Mouse (Mus musculus) liver, embryonic 13.5 days (tissue): ENCODE measurements around the gene Krt17. TPM values are rescaled to one million over a fixed set of nuclear protein-coding genes. Genes with fewer than 3 reads are reported as not detected.
"Not testable (repeated sequence)": the region's sequence is repeated elsewhere in the genome, so short reads cannot be mapped to it uniquely, and the experiment has no call there.

Experiments
- ATAC-seq: fragments of 200-750 bp; cut with Nextera tagmentation; 2 replicates; pipeline ENCODE4 v1.8.0; 2017; ENCODE audit warnings: low read depth, mild to moderate bottlenecking, moderate number of reproducible peaks, moderate library complexity
- DNase-seq: peaks from one replicate; pipeline ENCODE4 v3.0.0; 2022
- H3K27ac ChIP-seq: fragments of 300-500 bp; sonication (generic); 2 replicates; pipeline ENCODE4 v1.5.1; 2015; ENCODE audit warnings: moderate library complexity, mild to moderate bottlenecking, inconsistent platforms
- H3K27me3 ChIP-seq: fragments of 300-500 bp; sonication (generic); 2 replicates; pipeline ENCODE4 v1.6.1; 2015; ENCODE audit warnings: mild to moderate bottlenecking, inconsistent platforms
- H3K36me3 ChIP-seq: fragments of 300-500 bp; sonication (generic); 2 replicates; pipeline ENCODE4 v1.6.1; 2015; ENCODE audit warnings: mild to moderate bottlenecking, inconsistent platforms
- H3K4me1 ChIP-seq: fragments of 300-500 bp; sonication (generic); replicated peaks from 2 replicates; pipeline ENCODE4 v1.6.1; 2015; ENCODE audit warnings: inconsistent platforms
- H3K4me2 ChIP-seq: fragments of 300-500 bp; sonication (generic); 2 replicates; pipeline ENCODE4 v1.6.1; 2015; ENCODE audit warnings: inconsistent platforms, mild to moderate bottlenecking, moderate library complexity
- H3K4me3 ChIP-seq: fragments of 300-500 bp; sonication (generic); replicated peaks from 2 replicates; pipeline ENCODE4 v1.5.1; 2015; ENCODE audit warnings: mild to moderate bottlenecking, inconsistent platforms
- H3K9ac ChIP-seq: fragments of 300-500 bp; sonication (generic); 2 replicates; pipeline ENCODE4 v1.6.1; 2015; ENCODE audit warnings: mild to moderate bottlenecking, inconsistent platforms
- H3K9me3 ChIP-seq: fragments of 300-500 bp; sonication (generic); replicated peaks from 2 replicates; pipeline ENCODE4 v1.6.1; 2016; ENCODE audit warnings: inconsistent platforms
- WGBS: fragments of 180-500 bp; shearing (Covaris S2); methylation state at CpG from one replicate; pipeline ENCODE4 v1.1.7; 2015; ENCODE audit not compliant: insufficient replicate concordance; 5-methylcytosine and 5-hydroxymethylcytosine counted together
- polyA plus RNA-seq: library from polyadenylated mRNA; unstranded; fragments of >200 nt; fragmentation: Nextera tagmentation; extraction: Ambion mirVana; gene quantifications from 2 replicates; pipeline ENCODE4 v1.2.1, GENCODE M21; 2015

Krt17 gene
- polyA plus RNA-seq, 1 experiment from 2014 or later = 0.62 TPM

DNA sequence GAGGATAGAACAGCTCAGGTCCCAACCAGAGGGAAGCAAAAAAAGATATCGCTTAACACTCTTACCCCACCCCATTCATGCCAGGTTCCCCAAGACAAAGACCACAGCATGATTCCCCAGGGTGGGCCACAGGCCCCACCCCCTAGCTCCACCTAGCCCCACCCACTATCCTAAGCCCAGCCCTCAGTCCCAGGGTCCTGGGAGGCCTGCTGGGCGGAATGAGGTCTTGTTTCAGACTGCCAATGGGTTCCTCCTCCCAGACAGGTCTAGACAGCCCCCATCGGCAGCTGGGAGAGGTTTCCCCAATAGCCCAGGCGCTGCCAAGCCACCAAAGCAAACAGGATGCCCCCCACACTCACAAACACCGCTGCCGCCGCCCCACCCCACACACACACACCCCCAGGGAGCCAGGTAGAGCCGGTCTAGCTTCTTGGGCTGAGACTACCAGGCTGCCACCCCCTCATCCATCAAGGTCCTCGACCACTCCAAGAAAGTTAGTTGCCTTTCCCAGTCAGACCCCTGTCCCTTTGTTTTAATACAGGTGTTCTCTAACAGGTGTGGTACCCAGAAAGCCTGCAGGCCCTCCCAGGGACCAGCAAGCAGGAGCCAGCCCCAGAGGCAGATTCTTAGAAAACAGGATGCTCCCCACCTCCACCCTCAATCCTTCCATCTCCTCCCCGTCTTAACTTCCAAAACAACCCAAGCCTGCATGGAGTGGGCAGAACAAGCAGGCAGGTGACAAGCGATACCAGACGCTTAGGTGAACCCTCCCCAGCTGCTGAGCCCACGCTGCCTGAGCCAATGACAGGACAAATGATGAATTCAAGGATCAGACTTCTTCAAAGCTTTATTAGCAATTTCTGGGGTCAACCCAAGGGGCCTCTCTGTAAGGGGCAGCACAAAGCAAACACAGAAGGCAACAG lies 1.5 kb upstream of the Krt17 start:
- 20% methylated on average over 13 of the region's 13 CpGs for WGBS
- H3K9me3 ChIP-seq = no peaks in the 10 kb centered on the region
- DNase-seq (no peak), ATAC-seq (no peak)
- H3K4me2 ChIP-seq = no peak overlapping the region
- no peaks in the 10 kb centered on the region for H3K4me1 ChIP-seq
- H3K36me3 ChIP-seq = no peaks in the 10 kb centered on the region
- no peak overlapping the region for H3K9ac ChIP-seq
- no peak overlapping the region for H3K27ac ChIP-seq
- no peak overlapping the region for H3K4me3 ChIP-seq
- H3K27me3 ChIP-seq = no peaks in the 10 kb centered on the region; the same call in 1 of the 2 replicates

DNA sequence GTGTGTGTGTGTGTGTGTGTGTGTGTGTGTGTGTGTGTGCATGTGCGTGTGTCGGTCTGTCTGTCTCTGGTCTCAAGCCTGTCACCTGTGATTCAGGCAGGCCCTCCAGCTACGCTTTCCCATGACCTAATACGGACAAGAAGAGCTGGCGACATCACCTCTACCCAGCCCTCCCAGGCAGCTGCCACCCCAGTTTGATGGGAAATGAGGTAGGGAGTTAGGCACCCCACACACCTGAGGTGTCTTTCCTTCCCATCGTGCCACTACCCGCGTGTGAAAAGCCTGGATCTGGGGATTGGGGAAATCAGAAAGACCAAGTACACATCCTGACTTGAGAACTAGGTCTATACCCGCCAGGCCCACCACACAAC lies 391 bp upstream of the Krt17 start:
- Histone ChIP-seq H3K4me3 (no peak overlapping the region), H3K9ac (no peak overlapping the region), H3K4me1 (no peaks in the 10 kb centered on the region), H3K4me2 (no peak overlapping the region), H3K9me3 (no peaks in the 10 kb centered on the region), H3K36me3 (no peaks in the 10 kb centered on the region), H3K27me3 (no peaks in the 10 kb centered on the region; the same call in 1 of the 2 replicates), H3K27ac (no peak overlapping the region)
- 63% methylated on average over 9 of the region's 9 CpGs for WGBS
- ATAC-seq = no peak
- DNase-seq = no peak

DNA sequence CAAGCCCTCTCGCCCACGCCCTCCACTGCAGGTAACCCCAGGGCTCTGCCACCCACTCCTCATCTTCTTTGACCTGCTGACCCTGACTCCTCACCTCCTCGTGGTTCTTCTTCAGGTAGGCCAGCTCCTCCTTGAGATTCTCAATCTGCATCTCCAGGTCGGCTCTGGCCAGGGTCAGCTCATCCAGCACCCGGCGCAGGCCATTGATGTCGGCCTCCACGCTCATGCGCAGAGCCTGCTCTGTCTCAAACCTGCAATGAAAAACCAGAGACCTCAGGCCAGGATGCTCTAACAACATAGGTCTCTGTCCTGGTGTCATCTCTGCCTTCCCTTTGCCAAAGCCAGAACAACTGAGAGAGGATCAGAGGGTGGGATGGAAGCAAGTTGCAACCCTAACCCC lies 1.8 kb downstream of the Krt17 start:
- Histone ChIP-seq H3K27ac (no peak overlapping the region), H3K9ac (no peak overlapping the region), H3K4me2 (no peak overlapping the region), H3K4me3 (no peak overlapping the region), H3K27me3 (no peaks in the 10 kb centered on the region; the same call in 1 of the 2 replicates), H3K9me3 (no peaks in the 10 kb centered on the region), H3K4me1 (no peaks in the 10 kb centered on the region; the same call in 1 of the 2 replicates), H3K36me3 (no peaks in the 10 kb centered on the region)
- DNase-seq (no peak), ATAC-seq (no peak)
- WGBS = 73% methylated on average over 9 of the region's 9 CpGs

DNA sequence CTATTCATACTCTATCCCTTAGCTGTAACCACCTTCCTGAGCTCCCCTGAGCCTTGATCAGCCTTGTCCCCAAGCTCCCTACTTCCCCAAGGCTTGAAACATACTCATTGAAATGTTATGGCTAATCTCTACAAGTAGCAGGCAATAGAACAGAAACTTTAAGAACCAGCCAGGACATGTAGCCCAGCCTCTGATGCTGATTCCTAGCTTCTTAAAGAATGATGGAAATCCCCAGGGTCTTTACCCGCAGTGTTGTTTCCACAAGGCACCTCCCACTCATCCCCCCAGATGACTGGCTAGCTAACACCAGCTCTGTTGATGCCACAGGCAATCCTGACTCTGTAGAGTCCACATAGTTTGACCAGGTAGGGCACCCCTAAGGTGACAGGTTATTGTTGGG lies 2.9 kb downstream of the Krt17 start:
- no peak for ATAC-seq
- no peak overlapping the region for H3K27ac ChIP-seq
- H3K36me3 ChIP-seq = no peaks in the 10 kb centered on the region
- H3K4me3 ChIP-seq = no peak overlapping the region
- no peak overlapping the region for H3K4me2 ChIP-seq
- WGBS = 76% methylated on average over 1 of the region's 1 CpGs
- H3K27me3 ChIP-seq = no peaks in the 10 kb centered on the region
- H3K9me3 ChIP-seq = no peaks in the 10 kb centered on the region
- H3K9ac ChIP-seq = no peak overlapping the region
- DNase-seq = no peak
- no peaks in the 10 kb centered on the region; the same call in 1 of the 2 replicates for H3K4me1 ChIP-seq

DNA sequence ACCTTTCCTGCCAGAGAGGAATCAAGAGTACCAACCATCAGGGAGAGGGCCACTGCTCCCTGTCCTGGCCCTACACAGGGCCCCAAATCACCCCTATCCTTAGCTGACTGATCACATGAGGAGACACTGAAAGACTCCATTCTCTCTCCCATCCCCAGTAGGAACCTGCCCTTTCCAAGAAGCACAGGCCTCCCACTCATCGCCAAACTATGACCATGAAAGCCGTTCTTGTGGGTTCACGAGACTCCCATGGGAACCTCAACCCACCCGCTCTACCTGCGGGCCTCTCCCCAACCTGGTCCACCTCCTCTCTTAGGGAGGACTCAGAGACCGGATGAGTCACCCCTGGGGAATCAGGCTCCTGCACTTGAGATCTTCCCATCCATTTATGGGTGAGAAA lies 5.3 kb downstream of the Krt17 start:
- Histone ChIP-seq H3K27ac (no peak overlapping the region), H3K4me3 (no peak overlapping the region), H3K9ac (no peak overlapping the region), H3K4me1 (no peaks in the 10 kb centered on the region; the same call in 1 of the 2 replicates), H3K9me3 (no peaks in the 10 kb centered on the region), H3K36me3 (no peaks in the 10 kb centered on the region), H3K27me3 (no peaks in the 10 kb centered on the region), H3K4me2 (no peak overlapping the region)
- DNase-seq (no peak), ATAC-seq (no peak)
- WGBS = 63% methylated on average over 6 of the region's 6 CpGs

DNA sequence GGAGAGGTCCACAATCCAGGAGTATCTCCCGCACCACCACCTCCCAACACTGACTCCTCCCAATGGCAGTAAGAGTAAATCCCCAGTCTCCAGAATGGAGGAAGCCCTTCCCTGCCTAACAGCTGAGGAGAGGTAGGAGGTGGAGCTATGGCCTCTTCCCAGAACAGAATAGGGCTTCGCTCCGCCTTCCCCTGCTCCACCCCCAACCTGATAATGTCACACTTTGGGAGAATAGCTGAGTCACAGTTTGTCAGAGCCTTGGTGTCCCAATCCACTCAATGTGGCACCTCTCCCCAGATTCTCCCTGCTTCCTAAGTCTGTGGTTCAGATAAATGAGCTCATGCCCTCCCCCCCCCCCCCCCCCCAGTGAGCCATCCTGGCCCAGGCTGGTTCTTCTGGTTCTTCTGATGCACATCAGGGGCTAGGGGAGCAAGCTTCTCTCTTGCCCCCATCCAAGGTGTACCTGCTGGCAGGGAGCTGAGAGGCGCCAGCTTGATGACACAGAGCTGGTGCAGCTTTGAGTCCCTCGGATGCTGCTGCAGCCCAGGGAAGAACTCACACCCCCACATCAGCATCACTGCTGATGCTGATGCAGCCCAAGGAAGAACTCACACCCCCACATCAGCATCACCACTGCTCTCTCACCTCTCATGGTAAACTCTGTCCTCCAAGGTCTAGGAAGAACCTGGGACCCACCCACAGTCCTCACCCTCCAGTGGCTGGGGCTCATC lies 6.3 kb downstream of the Krt17 start:
- no peaks in the 10 kb centered on the region for H3K36me3 ChIP-seq
- H3K9me3 ChIP-seq = no peaks in the 10 kb centered on the region
- WGBS = 48% methylated on average over 5 of the region's 5 CpGs
- no peak overlapping the region for H3K9ac ChIP-seq
- H3K4me1 ChIP-seq = no peaks in the 10 kb centered on the region; the same call in 1 of the 2 replicates
- H3K4me2 ChIP-seq = no peak overlapping the region
- no peak overlapping the region for H3K4me3 ChIP-seq
- ATAC-seq = peak; percentile 69
- no peak overlapping the region for H3K27ac ChIP-seq
- peak; percentile 16 for DNase-seq
- no peaks in the 10 kb centered on the region for H3K27me3 ChIP-seq

DNA sequence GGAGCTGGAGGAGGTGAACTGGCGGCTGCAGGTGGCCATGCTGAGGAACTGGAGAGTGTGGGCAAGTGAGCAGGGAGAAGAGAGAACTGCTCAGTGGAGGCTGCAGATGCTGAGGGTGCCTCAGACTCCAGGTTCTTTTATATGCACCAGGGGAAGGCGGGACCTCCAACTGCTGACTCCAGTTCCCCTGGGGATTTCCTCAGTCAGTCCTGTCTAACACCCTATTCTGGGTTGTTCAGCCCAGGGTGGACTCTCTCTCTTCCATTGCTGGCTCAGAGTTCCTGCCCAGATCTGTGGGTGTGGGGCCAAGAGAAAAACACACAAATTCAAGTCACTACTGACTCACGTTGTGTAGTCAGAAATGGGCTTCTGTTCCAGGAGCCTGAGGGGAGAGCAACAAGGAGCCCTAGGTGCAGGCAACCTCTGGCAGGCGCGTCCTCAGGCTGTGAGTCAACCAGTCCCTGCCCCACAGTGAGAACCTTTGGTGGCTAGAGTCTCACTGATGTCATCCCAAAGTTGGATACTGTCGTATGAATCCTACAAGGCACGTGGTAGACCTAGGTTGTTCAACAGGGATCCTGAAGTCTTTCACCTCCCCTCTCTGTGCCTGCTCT lies 11.9 kb downstream of the Krt17 start, which contains the start of gene Krt16:
Gene Krt16, minus strand, starts transcription at position 51 of the 614 bp plus-strand sequence.
- DNase-seq = no peak
- H3K27me3 ChIP-seq = no peaks in the 10 kb centered on the region
- H3K4me1 ChIP-seq = no peaks in the 10 kb centered on the region

DNA sequence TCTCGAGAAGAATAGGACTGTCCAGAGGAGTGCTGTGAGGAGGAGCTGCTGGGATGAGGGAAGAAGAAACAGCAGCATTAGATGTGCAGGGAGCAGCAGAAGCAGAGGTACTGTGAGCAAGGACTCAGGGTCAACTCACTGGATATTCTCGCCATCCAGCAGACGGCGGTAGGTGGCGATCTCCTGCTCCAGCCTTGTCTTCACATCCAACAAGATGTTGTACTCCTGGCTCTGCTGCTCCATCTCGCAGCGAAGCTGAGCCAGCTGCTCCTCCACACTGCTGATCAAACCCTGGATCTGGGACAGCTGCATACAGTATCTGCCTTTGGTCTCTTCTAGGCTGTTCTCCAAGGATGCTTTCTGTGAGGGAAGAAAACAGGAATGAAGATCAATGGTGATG lies 14.4 kb downstream of the Krt17 start:
- H3K9ac ChIP-seq, H3K4me3 ChIP-seq, H3K4me2 ChIP-seq, H3K36me3 ChIP-seq, H3K9me3 ChIP-seq, H3K27ac ChIP-seq, H3K27me3 ChIP-seq, H3K4me1 ChIP-seq, DNase-seq, ATAC-seq: not testable (repeated sequence)
- WGBS = 49% methylated on average over 7 of the region's 7 CpGs

More for the DNA sequence above, 11.9 kb downstream of the Krt17 start, which contains the start of gene Krt16:
- no peak for ATAC-seq
- Histone ChIP-seq H3K9me3 (no peaks in the 10 kb centered on the region), H3K36me3 (no peaks in the 10 kb centered on the region), H3K27ac (no peak within 1 kb of the TSS), H3K4me3 (no peak within 1 kb of the TSS), H3K4me2 (no peak within 1 kb of the TSS), H3K9ac (no peak within 1 kb of the TSS)
- WGBS = 63% methylated on average over 7 of the region's 7 CpGs

DNA sequence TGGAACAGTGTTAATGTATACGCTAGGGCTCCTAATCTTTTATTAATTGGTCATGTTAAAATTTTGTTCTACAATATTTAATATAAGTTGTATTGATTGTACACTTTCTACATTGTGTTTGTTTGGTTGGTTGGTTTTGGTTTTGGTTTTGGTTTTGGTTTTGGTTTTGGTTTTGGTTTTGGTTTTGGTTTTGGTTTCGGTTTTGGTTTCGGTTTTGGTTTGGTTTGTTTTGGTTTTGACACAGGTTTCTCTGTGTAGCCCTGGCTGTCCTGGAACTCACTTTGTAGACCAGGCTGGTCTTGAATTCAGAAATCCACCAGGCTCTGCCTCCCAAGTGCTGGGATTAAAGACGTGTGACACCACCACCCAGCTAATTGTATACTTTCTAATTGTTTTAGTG lies 20.6 kb downstream of the Krt17 start:
- not testable (repeated sequence) for ATAC-seq, H3K27ac ChIP-seq, H3K9ac ChIP-seq, H3K9me3 ChIP-seq, H3K27me3 ChIP-seq, DNase-seq, H3K36me3 ChIP-seq, H3K4me2 ChIP-seq, H3K4me3 ChIP-seq, H3K4me1 ChIP-seq
- 73% methylated on average over 4 of the region's 4 CpGs for WGBS

DNA sequence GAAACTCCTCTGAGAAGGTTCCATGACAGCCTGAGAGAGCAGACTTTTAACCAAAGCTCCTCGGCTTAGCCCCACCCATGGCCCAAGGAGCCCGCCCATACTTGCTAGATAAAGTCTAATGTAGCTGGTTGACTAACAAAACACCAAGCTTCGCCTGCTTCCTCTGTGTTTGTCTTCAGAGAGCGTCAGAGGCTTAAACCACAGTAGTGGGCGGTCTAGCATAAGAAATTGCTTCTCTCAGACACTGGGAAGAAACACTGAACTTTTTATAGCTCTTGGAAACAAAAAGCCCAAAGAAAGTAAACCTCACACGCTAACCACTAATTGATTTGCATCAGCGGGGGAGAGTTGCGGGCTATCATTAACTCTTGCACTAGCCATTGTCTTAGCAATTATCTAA lies 39.1 kb downstream of the Krt17 start:
- H3K4me3 ChIP-seq = no peak overlapping the region
- DNase-seq (no peak), ATAC-seq (no peak)
- H3K4me1 ChIP-seq = no peaks in the 10 kb centered on the region
- H3K9ac ChIP-seq = no peak overlapping the region
- H3K27ac ChIP-seq = no peak overlapping the region
- no peaks in the 10 kb centered on the region for H3K9me3 ChIP-seq
- no peak overlapping the region for H3K4me2 ChIP-seq
- WGBS = 48% methylated on average over 8 of the region's 8 CpGs
- H3K36me3 ChIP-seq = no peaks in the 10 kb centered on the region
- H3K27me3 ChIP-seq = no peaks in the 10 kb centered on the region

DNA sequence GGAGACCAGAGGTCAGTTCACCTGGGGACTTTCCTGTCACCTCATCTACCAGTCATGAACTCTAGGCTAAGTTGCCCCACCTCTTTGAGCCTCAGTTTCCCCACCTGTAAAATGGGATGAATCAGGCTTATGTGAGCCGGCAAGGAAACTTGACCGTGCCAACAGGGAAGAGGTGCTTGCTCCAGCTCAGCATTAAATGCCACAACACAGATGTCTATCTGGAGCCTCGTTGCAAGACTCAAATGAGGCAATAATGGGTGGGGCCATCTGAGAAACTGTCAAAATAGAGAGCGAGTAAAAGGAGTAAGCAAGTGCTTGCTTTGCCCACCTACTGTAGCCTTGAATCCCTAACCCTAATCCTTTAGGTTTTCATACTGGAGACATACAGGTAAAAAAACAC lies 41.5 kb downstream of the Krt17 start:
- Histone ChIP-seq H3K4me1 (no peaks in the 10 kb centered on the region), H3K27ac (no peak overlapping the region), H3K27me3 (no peaks in the 10 kb centered on the region), H3K9me3 (no peaks in the 10 kb centered on the region), H3K36me3 (no peaks in the 10 kb centered on the region), H3K9ac (no peak overlapping the region), H3K4me3 (no peak overlapping the region), H3K4me2 (no peak overlapping the region)
- WGBS = 59% methylated on average over 4 of the region's 4 CpGs
- ATAC-seq = no peak
- DNase-seq = no peak
